Mouse (Mus musculus) ES-E14 (cell line): ENCODE measurements at regions not wholly inside any gene's neighbourhood (a gene's known extent, or its start where the extent isn't known, plus 50 kb on each side); places are given as distances from the start of the nearest gene placed in this dataset.
A peak's percentile ranks its signal among the peaks of the same experiment; 100 is the strongest.

ENCODE experiments used
- DNase-seq: peaks from one replicate; pipeline ENCODE4 v3.0.0-alpha.2; 2013; ENCODE audit warnings: low read depth, low spot score
- H3K27ac ChIP-seq: 2 replicates; pipeline ENCODE4 v1.5.1; 2012; ENCODE audit warnings: low read depth, mild to moderate bottlenecking, low read length, moderate library complexity, mixed read lengths; ENCODE audit not compliant: poor library complexity, insufficient read depth, severe bottlenecking
- H3K36me3 ChIP-seq: 2 replicates; pipeline ENCODE4 v1.6.1; 2012; ENCODE audit warnings: mild to moderate bottlenecking, low read length, moderate library complexity, mixed read lengths; ENCODE audit not compliant: control insufficient read depth, poor library complexity, insufficient read depth, severe bottlenecking
- H3K4me1 ChIP-seq, 2 experiments: fragments of 150-350 bp in 1 of 2; sonication (generic) in 1 of 2; 2 replicates each; pipeline ENCODE4 v1.6.1; 2012; ENCODE audit warnings: low read length in 2 of 2, mild to moderate bottlenecking in 1 of 2, mixed read lengths in 1 of 2; ENCODE audit not compliant: control insufficient read depth in 2 of 2, insufficient read depth in 2 of 2, poor library complexity in 1 of 2
- H3K4me3 ChIP-seq, 2 experiments: fragments of 150-350 bp in 1 of 2; sonication (generic) in 1 of 2; 2 replicates each; pipeline ENCODE4 v1.5.1; 2012; ENCODE audit warnings: low read length in 2 of 2, low read depth in 1 of 2, mild to moderate bottlenecking in 1 of 2, mixed read lengths in 1 of 2; ENCODE audit not compliant: insufficient read depth in 1 of 2, poor library complexity in 1 of 2, severe bottlenecking in 1 of 2
- H3K9ac ChIP-seq: 2 replicates; pipeline ENCODE4 v1.6.1; 2012; ENCODE audit warnings: low read depth, mild to moderate bottlenecking, low read length, mixed read lengths; ENCODE audit not compliant: poor library complexity, insufficient read depth, severe bottlenecking
- H3K9me3 ChIP-seq: fragments of 150-350 bp; sonication (generic); 2 replicates; pipeline ENCODE4 v1.6.1; 2012; ENCODE audit warnings: low read depth, mild to moderate bottlenecking, low read length; ENCODE audit not compliant: control insufficient read depth, insufficient read depth
- CHD2 ChIP-seq: IDR thresholded peaks from 2 replicates; pipeline ENCODE4 v1.6.1; 2014; ENCODE audit warnings: mild to moderate bottlenecking, low read depth, low read length, inconsistent platforms
- HCFC1 ChIP-seq: IDR thresholded peaks from 2 replicates; pipeline ENCODE4 v1.6.1; 2012; ENCODE audit warnings: low read length, inconsistent platforms, borderline replicate concordance; ENCODE audit not compliant: insufficient read depth
- MAFK ChIP-seq: IDR thresholded peaks from 2 replicates; pipeline ENCODE4 v1.6.1; 2014; ENCODE audit warnings: mild to moderate bottlenecking, low read depth, low read length, inconsistent platforms; ENCODE audit not compliant: insufficient read depth
- ZC3H11A ChIP-seq: IDR thresholded peaks from 2 replicates; pipeline ENCODE4 v1.6.1; 2012; ENCODE audit warnings: low read depth, mild to moderate bottlenecking, inconsistent platforms, low read length, borderline replicate concordance
- ZNF384 ChIP-seq: IDR thresholded peaks from 2 replicates; pipeline ENCODE4 v1.6.1; 2012; ENCODE audit warnings: low read depth, low read length, inconsistent platforms
- in situ Hi-C, 2 experiments: fragments of 600-800 bp; cut with MboI; formaldehyde crosslinking; loops; one replicate each; pipeline ENCODE4 v1.15.1; 2025; ENCODE audit warnings: low sequenced_read_pairs in 2 of 2, inconsistent platforms in 1 of 2; ENCODE audit not compliant: unreplicated experiment in 2 of 2

GRCm38 (mm10) chr1:129055252-129055651 is 217.8 kb upstream of the Thsd7b start:
- Histone ChIP-seq H3K27ac (no peak overlapping the region), H3K4me3 (no peak overlapping the region), H3K36me3 (no peaks in the 10 kb centered on the region), H3K9ac (no peak overlapping the region), H3K4me1 (no peaks in the 10 kb centered on the region), H3K9me3 (no peaks in the 10 kb centered on the region)
- peak; percentile 6; the same call in 1 of the 2 replicates for TF ChIP-seq ZC3H11A
- no peak for TF ChIP-seq MAFK
- TF ChIP-seq ZNF384: no peak
- no peak for DNase-seq
- in situ Hi-C loops: no loop called here

DNA sequence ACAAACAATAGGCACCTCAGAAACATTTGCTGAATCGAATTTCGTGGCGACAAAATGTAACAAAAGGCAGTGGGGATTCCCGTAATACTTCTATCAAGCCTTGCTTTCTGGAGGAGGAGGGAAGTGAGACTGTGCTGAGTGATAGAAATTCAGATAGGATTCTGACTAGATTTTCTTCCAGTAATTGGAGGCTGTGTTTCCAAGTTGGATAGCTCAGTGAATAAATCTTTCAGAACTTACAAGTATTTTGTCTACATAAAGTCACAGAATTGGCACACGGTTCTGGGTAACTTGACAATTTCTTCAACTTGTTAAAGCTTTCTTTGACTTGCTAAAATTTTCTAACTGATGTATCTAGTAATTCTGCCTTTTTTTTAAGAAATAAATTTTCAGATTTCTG is 239.4 kb upstream of the Thsd7b start:
- Histone ChIP-seq H3K9ac (no peak overlapping the region), H3K27ac (no peak overlapping the region), H3K4me1 (no peaks in the 10 kb centered on the region), H3K36me3 (no peaks in the 10 kb centered on the region), H3K4me3 (no peak overlapping the region), H3K9me3 (no peaks in the 10 kb centered on the region)
- DNase-seq: no peak
- in situ Hi-C loops: no loop called here
- no peak for TF ChIP-seq MAFK
- no peak for TF ChIP-seq ZC3H11A
- TF ChIP-seq ZNF384: no peak
- no peak for TF ChIP-seq CHD2

DNA sequence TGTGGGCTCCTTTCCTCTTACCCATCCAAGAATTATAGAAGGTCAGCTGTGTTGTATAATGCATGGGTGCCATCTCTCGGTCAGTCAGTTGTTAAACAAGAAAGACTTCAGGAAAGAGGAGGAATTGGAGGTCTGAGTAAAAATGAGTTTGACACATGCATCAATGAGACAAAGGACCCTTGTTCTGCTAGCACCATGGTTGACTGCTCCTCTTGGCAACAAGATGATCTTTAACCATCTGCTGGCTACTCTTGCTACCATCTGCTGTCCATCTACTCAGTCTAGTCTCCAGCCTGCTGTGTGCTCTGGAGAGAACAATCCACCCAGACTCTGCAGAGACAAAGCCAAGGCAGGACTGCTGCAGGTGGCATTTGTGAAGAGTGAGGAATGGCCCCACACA is 267.2 kb upstream of the Thsd7b start:
- Histone ChIP-seq H3K4me1 (0 out of 4 replicates have a peak, but pooled peaks cover 0 to 2% of the 10 kb centered on the region in 2 experiments), H3K27ac (no peak overlapping the region), H3K9me3 (no peaks in the 10 kb centered on the region), H3K9ac (no peak overlapping the region), H3K4me3 (no peak overlapping the region), H3K36me3 (no peaks in the 10 kb centered on the region)
- no peak for DNase-seq
- in situ Hi-C loops: no loop called here
- TF ChIP-seq CHD2 (no peak), ZNF384 (no peak), MAFK (no peak), ZC3H11A (no peak), HCFC1 (no peak)

- Histone ChIP-seq H3K4me1 (0 out of 4 replicates have a peak, but pooled peaks cover 0 to 2% of the 10 kb centered on the region in 2 experiments), H3K27ac (no peak overlapping the region), H3K9me3 (no peaks in the 10 kb centered on the region), H3K36me3 (no peaks in the 10 kb centered on the region), H3K9ac (no peak overlapping the region), H3K4me3 (no peak overlapping the region)
- in situ Hi-C loops: no loop called here
- TF ChIP-seq MAFK: 0 out of 2 replicates have a peak, but pooled peaks have one; percentile 32
- TF ChIP-seq CHD2: no peak
- DNase-seq: no peak
Observed at GRCm38 (mm10) chr1:129002286-129002685, 270.8 kb upstream of the Thsd7b start.

- in situ Hi-C loops: no loop called here
- Histone ChIP-seq H3K36me3 (no peaks in the 10 kb centered on the region), H3K9ac (no peak overlapping the region), H3K27ac (no peak overlapping the region), H3K4me1 (0 out of 4 replicates have a peak, but pooled peaks cover 0 to 2% of the 10 kb centered on the region in 2 experiments), H3K9me3 (no peaks in the 10 kb centered on the region), H3K4me3 (no peak overlapping the region)
- TF ChIP-seq MAFK (no peak), CHD2 (no peak), ZNF384 (no peak)
- no peak for DNase-seq
Observed at GRCm38 (mm10) chr1:129001766-129002165, 271.3 kb upstream of the Thsd7b start.
